In the genomic region with DNA sequence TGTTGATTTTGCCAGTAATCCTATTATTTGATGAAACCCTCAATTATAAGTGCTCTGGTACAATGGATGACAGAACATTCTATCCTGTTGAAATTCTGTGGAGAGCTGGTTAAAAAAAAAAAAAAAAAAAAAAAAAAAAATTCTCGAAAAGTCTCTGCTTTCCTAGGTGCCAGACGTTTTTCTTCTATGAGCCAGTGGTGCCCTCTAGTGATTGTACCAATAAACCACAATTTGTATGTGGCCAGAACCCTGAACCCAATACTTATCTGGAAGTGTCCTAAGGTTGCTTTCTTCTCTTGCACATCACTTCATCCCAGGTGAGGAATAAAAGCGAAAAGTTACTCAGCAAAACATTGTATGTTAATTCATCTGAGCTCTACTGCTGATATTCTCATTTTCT, we compare ENCODE assay signal across 9 mouse cellular contexts. TPM values are rescaled to one million over a fixed set of nuclear protein-coding genes. Genes with fewer than 3 reads are reported as not detected.
DNase-seq lines count a peak whose midpoint lies in the region; ATAC-seq lines count a peak whose summit lies in the region.
"Had no signal": no experiment of that assay in that cellular context is flagged by ENCODE, and none has a peak within 500 bp of the region (broad histone marks: within the 10 kb centered on the region; RNA-seq: fewer than 3 reads in every experiment).

No protein-coding gene starts in this region.

- no peak overlapping the region for H3K4me2 ChIP-seq in forebrain, embryonic 11.5 days (ENCODE audit: low read depth, low read length, severe bottlenecking)
- H3K4me2 ChIP-seq in forebrain, embryonic 13.5 days, result no peak overlapping the region
- H3K4me2 ChIP-seq in forebrain, embryonic 16.5 days (ENCODE audit: low read length), result no peak overlapping the region
- H3K4me2 ChIP-seq: neural tube, embryonic 12.5 days had no signal

- H3K27me3 ChIP-seq in forebrain, embryonic 11.5 days (ENCODE audit: control insufficient read depth, insufficient read depth, low read length), result no peaks in the 10 kb centered on the region
- no peaks in the 10 kb centered on the region for H3K27me3 ChIP-seq in forebrain, embryonic 13.5 days
- no peaks in the 10 kb centered on the region for H3K27me3 ChIP-seq in forebrain, embryonic 16.5 days (replicated peaks; ENCODE audit: control insufficient read depth, insufficient read depth, low read length)
- H3K27me3 ChIP-seq: neural tube, embryonic 12.5 days had no signal

- no peaks in the 10 kb centered on the region for H3K9me3 ChIP-seq in forebrain, embryonic 11.5 days (ENCODE audit: control insufficient read depth, low read length)
- no peaks in the 10 kb centered on the region for H3K9me3 ChIP-seq in forebrain, embryonic 13.5 days (replicated peaks)
- no peaks in the 10 kb centered on the region for H3K9me3 ChIP-seq in forebrain, embryonic 16.5 days (ENCODE audit: control insufficient read depth, low read length)
- H3K9me3 ChIP-seq: neural tube, embryonic 12.5 days had no signal

- 0 out of 2 replicates have a peak, but pooled peaks have one; percentile 12 for ATAC-seq in forebrain, embryonic 11.5 days (replicated peaks; ENCODE audit: low FRiP score)
- ATAC-seq in forebrain, embryonic 13.5 days, result no peak
- ATAC-seq in megakaryocyte, adult 5-6 weeks (ENCODE audit: poor library complexity, severe bottlenecking), result peak; percentile 75
- no peak for ATAC-seq in forebrain, embryonic 16.5 days

- H3K27ac ChIP-seq in forebrain, embryonic 11.5 days (ENCODE audit: low read depth, low read length), result no peak overlapping the region
- H3K27ac ChIP-seq in forebrain, embryonic 13.5 days, result no peak overlapping the region
- no peak overlapping the region for H3K27ac ChIP-seq in forebrain, embryonic 16.5 days (ENCODE audit: low read length)
- H3K27ac ChIP-seq: neural tube, embryonic 12.5 days had no signal

- H3K9ac ChIP-seq in forebrain, embryonic 11.5 days (ENCODE audit: low read length), result no peak overlapping the region
- no peak overlapping the region for H3K9ac ChIP-seq in forebrain, embryonic 13.5 days
- no peak overlapping the region for H3K9ac ChIP-seq in forebrain, embryonic 16.5 days (replicated peaks; ENCODE audit: low read depth, low read length)
- H3K9ac ChIP-seq: neural tube, embryonic 12.5 days had no signal

- intact Hi-C loops in left cerebral cortex, postnatal 4 days (cut with DNase I), result no loop called here

- DNase-seq in forebrain, embryonic 11.5 days (ENCODE audit: low spot score), result no peak
- DNase-seq in left cerebral cortex, postnatal 4 days, result peak; percentile 2
- DNase-seq in left cerebral cortex, adult 18-20 months (ENCODE audit: low spot score in 2 of 2), result no peak
- peak; percentile 12 for DNase-seq in T-cell, adult 2 months (ENCODE audit: low spot score)
- DNase-seq in right cerebral cortex, postnatal 4 days, result no peak

- H3K4me1 ChIP-seq in forebrain, embryonic 11.5 days (replicated peaks; ENCODE audit: control insufficient read depth, insufficient read depth, low read length), result no peaks in the 10 kb centered on the region
- no peaks in the 10 kb centered on the region for H3K4me1 ChIP-seq in forebrain, embryonic 13.5 days
- no peaks in the 10 kb centered on the region for H3K4me1 ChIP-seq in forebrain, embryonic 16.5 days (replicated peaks; ENCODE audit: control insufficient read depth, insufficient read depth, low read length)
- H3K4me1 ChIP-seq: neural tube, embryonic 12.5 days had no signal

- WGBS in forebrain, embryonic 11.5 days, result 19% methylated on average over 3 of the region's 3 CpGs
- 14% methylated on average over 3 of the region's 3 CpGs for WGBS in forebrain, embryonic 13.5 days
- WGBS in forebrain, embryonic 16.5 days, result 14% methylated on average over 3 of the region's 3 CpGs

- H3K4me3 ChIP-seq in forebrain, embryonic 11.5 days (ENCODE audit: low read depth, low read length), result no peak overlapping the region
- no peak overlapping the region for H3K4me3 ChIP-seq in forebrain, embryonic 13.5 days
- H3K4me3 ChIP-seq in forebrain, embryonic 16.5 days (replicated peaks; ENCODE audit: low read length), result no peak overlapping the region
- H3K4me3 ChIP-seq: neural tube, embryonic 12.5 days had no signal

- no peaks in the 10 kb centered on the region for H3K36me3 ChIP-seq in forebrain, embryonic 11.5 days (ENCODE audit: control insufficient read depth, insufficient read depth, low read length)
- H3K36me3 ChIP-seq in forebrain, embryonic 13.5 days (ENCODE audit: poor library complexity, severe bottlenecking), result no peaks in the 10 kb centered on the region
- no peaks in the 10 kb centered on the region for H3K36me3 ChIP-seq in forebrain, embryonic 16.5 days (ENCODE audit: control insufficient read depth, insufficient read depth)
- H3K36me3 ChIP-seq: neural tube, embryonic 12.5 days had no signal

RNA-seq across cellular contexts. Expression of a gene that starts 18.8 kb away (rescaled TPM):
- 197 and 244 TPM in 2 replicates for polyA plus RNA-seq in forebrain, embryonic 11.5 days (2014; fragmentation: Nextera tagmentation; extraction: Ambion mirVana)
- polyA plus RNA-seq in forebrain, embryonic 13.5 days (2015; fragmentation: Nextera tagmentation; extraction: Ambion mirVana), result 251 and 265 TPM in 2 replicates
- total RNA-seq in left cerebral cortex, postnatal 4 days (2021), result 100 to 1,000 TPM; 141 to 142 TPM
- total RNA-seq in left cerebral cortex, adult 18-20 months (2021), result 10 to 100 TPM; 48.2 to 55.1 TPM
- total RNA-seq in megakaryocyte, adult 5-6 weeks (2015), result 235 and 283 TPM in 2 replicates
- total RNA-seq in megakaryocyte, adult 5-6 weeks (2017), result 177 and 189 TPM in 2 replicates
- polyA plus RNA-seq in forebrain, embryonic 16.5 days (2015; fragmentation: Nextera tagmentation; extraction: Ambion mirVana), result 272 and 280 TPM in 2 replicates

Comparison
In these comparisons a context has a peak if more than half of its experiments do, and no peak if none do; other contexts are left out.
1. ATAC-seq: peak in forebrain, embryonic 11.5 days (single experiment) and megakaryocyte, adult 5-6 weeks (single experiment); none in forebrain, embryonic 13.5 days (single experiment) and forebrain, embryonic 16.5 days (single experiment).
2. DNase-seq: peak in left cerebral cortex, postnatal 4 days (single experiment) and T-cell, adult 2 months (single experiment); none in forebrain, embryonic 11.5 days (single experiment), left cerebral cortex, adult 18-20 months (0 of 2) and right cerebral cortex, postnatal 4 days (single experiment).